Mouse (Mus musculus) embryo, embryonic 10 days (tissue): ENCODE results near the gene Wdr66.

Source experiments
- DNase-seq: peaks from one replicate; pipeline ENCODE4 v3.0.0-alpha.2; 2015; ENCODE audit warnings: low spot score

Wdr66 gene

GRCm38 (mm10) chr5:123270917-123271316 lies 19.0 kb downstream of the Wdr66 start:
- peak; percentile 45 for DNase-seq

GRCm38 (mm10) chr5:123272927-123273326 lies 21.0 kb downstream of the Wdr66 start:
- DNase-seq = no peak

GRCm38 (mm10) chr5:123276636-123277341 lies 24.9 kb downstream of the Wdr66 start:
- no peak for DNase-seq

- no peak for DNase-seq
Observed at GRCm38 (mm10) chr5:123277342-123277701, 25.4 kb downstream of the Wdr66 start.

GRCm38 (mm10) chr5:123277704-123278103 lies 25.8 kb downstream of the Wdr66 start:
- no peak for DNase-seq

GRCm38 (mm10) chr5:123279248-123279647 lies 27.3 kb downstream of the Wdr66 start:
- no peak for DNase-seq

- no peak for DNase-seq
Observed at GRCm38 (mm10) chr5:123281336-123282136, 29.6 kb downstream of the Wdr66 start.

- DNase-seq = no peak
Observed at GRCm38 (mm10) chr5:123285174-123285573, 33.3 kb downstream of the Wdr66 start.

- no peak for DNase-seq
Observed at GRCm38 (mm10) chr5:123288079-123288478, 36.2 kb downstream of the Wdr66 start.

- no peak for DNase-seq
Observed at GRCm38 (mm10) chr5:123294653-123295052, 42.8 kb downstream of the Wdr66 start.

- DNase-seq = peak; percentile 59
Observed at GRCm38 (mm10) chr5:123296224-123296806, 44.4 kb downstream of the Wdr66 start.

GRCm38 (mm10) chr5:123296972-123297754 lies 45.3 kb downstream of the Wdr66 start:
- DNase-seq = no peak

- no peak for DNase-seq
Observed at GRCm38 (mm10) chr5:123297830-123298229, 45.9 kb downstream of the Wdr66 start.

- DNase-seq = peak; percentile 36
Observed at GRCm38 (mm10) chr5:123298526-123298925, 46.6 kb downstream of the Wdr66 start.

GRCm38 (mm10) chr5:123300496-123301034 lies 48.7 kb downstream of the Wdr66 start:
- no peak for DNase-seq

- DNase-seq = peak; percentile 80
Observed at GRCm38 (mm10) chr5:123301780-123302521, 50.0 kb downstream of the Wdr66 start.

- DNase-seq = no peak
Observed at GRCm38 (mm10) chr5:123307630-123308282, 55.9 kb downstream of the Wdr66 start.

- DNase-seq = no peak
Observed at GRCm38 (mm10) chr5:123309816-123310215, 57.9 kb downstream of the Wdr66 start.

- DNase-seq = no peak
Observed at GRCm38 (mm10) chr5:123310221-123310620, 58.3 kb downstream of the Wdr66 start.

GRCm38 (mm10) chr5:123313058-123313630 lies 61.2 kb downstream of the Wdr66 start:
- DNase-seq = no peak
